Mouse (Mus musculus): Measurements from ENCODE around the gene Adgrg2. TPM values are rescaled to one million over a fixed set of nuclear protein-coding genes. Genes with fewer than 3 reads are reported as not detected.

Gene Adgrg2
- total RNA-seq (2017), result 0.12 TPM in 1 of 2 replicates, not detected in the other

DNA sequence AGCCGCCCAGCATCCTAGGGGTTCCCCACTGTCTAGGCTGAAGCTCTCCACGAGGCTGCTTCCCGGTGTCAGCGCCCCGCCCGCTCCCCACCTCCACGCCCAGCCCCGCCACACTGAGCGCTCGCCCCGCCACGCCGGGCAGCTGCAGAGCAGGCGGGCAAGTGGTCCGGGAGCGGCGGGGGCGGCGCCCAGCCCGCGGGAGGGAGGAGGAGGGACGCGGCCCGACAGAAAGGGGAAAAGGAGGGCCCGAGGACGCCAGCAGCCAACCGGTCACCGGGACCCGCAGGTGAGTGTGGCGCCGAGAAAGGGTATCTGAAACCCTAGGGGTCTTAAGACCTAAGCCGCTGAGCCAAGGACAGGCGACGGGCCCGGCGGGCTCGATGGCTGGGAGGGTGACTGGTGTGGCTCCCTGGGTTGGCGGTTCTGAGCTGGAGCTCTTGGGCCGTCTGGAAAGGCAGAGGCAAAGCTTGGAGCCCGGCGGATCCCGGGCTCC is at the start of gene Adgrg2:
Adgrg2 (plus strand) TSS at position 227 of the 493 bp plus-strand sequence.
- no peak for ATAC-seq (ENCODE audit: extremely low read depth, insufficient number of reproducible peaks, low FRiP score, poor library complexity, severe bottlenecking)

DNA sequence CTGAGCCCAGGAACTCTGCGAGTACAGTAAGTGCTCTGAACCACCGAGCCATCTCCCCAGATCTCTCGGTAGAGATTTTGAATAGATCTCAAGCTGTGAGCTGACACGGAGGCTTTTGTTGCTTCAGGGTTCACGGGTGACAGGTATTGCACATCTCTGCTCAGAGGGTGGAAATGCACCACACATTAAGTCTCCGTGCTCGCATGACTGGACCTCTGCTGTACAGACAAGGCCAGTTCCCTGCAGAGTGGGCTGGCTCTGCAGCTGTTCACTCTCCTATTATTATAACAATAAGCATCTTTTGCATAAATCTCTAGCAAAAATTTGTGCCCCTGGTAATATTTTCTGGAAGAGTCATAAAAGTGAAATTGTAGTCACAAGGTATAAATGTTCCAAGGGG is 39.5 kb upstream of the Adgrg2 start:
- ATAC-seq (ENCODE audit: extremely low read depth, insufficient number of reproducible peaks, low FRiP score, poor library complexity, severe bottlenecking), result no peak

DNA sequence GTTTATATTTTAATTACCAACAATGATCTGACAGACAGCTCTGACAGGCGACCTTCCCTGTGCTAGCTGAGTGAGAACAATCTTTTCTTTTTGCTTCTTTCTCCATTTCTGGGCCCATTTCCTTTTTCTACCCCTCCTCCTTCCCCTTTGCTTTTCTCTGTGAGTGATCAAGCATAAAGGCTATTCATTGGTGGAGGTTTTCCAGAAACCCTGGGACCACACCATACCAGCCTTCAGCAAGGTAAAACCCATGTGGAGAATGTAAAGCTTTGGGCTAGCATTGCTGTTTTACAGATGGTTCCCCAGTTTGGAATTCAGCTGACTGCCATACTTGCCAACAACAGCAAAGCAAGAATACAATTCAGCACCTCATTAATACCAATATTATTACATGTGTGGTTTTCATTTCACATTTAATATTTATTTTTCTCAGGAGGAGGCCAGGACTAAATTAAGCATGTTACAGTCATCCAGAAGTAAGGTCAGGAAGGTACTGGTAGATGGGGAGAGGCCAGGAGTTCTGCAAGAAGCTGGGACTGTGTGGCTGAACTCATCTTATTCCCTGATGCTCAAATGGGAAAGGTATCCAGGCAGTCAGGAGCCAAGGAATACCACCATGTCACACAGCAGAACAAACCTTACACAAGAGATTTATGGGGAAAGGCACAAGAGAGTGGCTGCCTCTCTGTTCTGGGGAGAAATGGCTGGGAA is 38.4 kb upstream of the Adgrg2 start:
- ATAC-seq (ENCODE audit: extremely low read depth, insufficient number of reproducible peaks, low FRiP score, poor library complexity, severe bottlenecking), result no peak

DNA sequence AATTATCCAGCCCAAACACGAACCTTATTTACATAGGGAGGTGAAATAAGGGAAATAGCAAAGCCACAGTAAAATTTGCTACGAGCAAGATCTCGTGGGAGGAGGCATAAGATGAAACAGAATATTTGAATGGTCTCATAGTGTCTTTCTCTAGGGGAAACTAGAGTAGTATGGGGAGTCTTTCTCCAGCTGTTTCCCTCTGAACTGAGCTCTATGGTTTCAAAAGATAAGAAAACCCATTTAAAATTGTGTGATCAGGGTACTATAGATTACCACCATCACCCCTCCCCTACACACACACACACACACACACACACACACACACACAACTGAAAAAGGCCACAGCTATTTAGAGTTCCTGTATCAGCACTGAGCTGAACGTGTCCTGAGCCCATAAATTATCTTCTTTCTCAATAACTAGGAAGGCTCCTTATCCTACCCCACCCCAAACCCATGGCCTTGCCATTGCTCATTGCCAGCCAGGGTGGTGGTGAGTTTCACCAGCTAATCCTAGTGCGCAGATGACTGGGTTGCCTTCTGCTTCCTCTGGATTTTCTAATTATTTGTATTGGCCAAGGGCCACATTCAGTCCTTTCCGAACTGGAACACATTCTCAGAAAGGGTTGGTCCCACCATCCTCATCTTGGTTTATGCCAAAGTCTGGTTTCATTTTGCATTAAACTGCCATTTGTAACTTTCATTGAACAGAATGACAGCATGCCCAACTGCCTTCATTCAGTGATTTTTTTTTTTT is 5.6 kb upstream of the Adgrg2 start:
- ATAC-seq (ENCODE audit: extremely low read depth, insufficient number of reproducible peaks, low FRiP score, poor library complexity, severe bottlenecking), result no peak

DNA sequence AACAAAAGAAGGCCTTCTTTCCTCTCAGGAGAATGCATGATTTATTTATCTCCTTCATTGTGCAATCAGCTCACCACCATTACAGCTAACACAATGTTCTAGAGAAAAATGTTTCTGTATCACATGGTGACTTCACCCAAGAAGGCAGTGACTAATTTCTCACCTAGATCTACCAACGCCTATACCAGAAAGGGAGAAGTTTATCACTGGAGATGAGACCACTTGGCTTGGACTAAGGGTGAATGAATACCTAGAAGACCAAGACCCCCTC is 5.1 kb upstream of the Adgrg2 start:
- ATAC-seq (ENCODE audit: extremely low read depth, insufficient number of reproducible peaks, low FRiP score, poor library complexity, severe bottlenecking), result no peak

DNA sequence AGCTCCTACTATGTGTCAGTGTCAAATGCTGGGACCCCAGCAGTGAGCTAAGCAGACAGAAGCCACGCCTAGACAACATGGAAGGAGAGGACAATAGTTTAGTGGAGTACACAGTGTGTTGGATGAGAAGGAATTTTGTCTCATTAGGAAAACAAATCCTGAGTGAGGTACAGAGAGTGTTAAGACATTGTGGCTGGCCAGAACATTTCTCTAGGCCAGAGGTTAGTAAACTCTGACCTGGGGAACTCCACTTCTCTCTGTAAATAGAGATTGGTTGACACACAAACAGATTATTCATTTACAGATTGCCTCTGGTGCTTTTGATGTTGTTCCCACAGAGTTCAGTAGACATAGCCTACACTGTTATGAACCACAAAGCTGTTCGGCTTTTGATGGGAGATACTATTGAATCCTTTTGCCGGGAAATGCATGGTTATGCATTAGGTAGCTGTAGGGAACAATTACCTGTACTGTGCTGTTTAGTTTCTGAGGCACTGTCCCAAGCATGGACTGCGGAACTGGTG is 22.5 kb downstream of the Adgrg2 start:
- ATAC-seq (ENCODE audit: extremely low read depth, insufficient number of reproducible peaks, low FRiP score, poor library complexity, severe bottlenecking), result no peak

DNA sequence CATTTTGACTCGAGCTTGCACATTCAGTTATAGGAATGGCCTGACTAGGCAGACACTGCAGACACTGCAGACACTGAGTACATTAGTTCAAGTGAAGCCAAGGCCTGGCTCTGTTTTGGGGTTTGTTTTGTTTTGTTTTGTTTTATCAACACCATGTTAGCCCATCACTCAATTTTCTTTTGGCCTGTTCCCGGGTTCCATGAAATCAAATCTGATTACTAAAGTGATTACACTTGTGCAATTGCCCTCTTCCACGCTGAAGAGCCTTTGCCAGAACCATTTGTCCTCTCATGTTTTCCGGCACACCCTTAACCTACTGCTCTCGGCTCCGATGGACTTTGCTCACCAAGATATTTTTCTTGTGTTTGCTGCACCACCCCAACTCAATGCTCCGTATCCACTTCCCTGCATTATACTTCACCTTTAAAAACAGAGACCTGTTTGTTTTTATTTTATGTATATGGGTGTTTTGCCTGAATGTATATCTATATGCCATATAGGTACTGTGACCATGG is 23.4 kb downstream of the Adgrg2 start:
- ATAC-seq (ENCODE audit: extremely low read depth, insufficient number of reproducible peaks, low FRiP score, poor library complexity, severe bottlenecking), result no peak

DNA sequence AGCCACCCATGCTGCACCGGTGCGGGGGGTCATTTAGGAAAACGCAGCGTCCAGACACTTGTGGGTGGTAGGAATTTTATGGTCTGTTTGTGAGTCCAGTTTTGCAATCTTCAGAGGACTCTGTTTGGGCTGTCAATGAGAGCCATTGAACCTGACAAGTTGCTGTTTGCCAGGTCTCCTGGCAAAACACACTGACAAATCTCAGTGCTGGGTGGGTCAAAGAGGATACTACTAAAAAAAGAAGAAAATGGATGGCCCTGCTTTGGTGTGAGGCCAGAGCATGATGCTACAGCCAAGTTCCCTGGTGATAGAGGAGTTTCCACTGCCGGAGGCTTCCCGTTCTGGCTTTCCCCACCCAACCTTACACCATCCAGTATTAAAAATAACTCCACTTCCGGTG is 27.9 kb downstream of the Adgrg2 start:
- no peak for ATAC-seq (ENCODE audit: extremely low read depth, insufficient number of reproducible peaks, low FRiP score, poor library complexity, severe bottlenecking)

DNA sequence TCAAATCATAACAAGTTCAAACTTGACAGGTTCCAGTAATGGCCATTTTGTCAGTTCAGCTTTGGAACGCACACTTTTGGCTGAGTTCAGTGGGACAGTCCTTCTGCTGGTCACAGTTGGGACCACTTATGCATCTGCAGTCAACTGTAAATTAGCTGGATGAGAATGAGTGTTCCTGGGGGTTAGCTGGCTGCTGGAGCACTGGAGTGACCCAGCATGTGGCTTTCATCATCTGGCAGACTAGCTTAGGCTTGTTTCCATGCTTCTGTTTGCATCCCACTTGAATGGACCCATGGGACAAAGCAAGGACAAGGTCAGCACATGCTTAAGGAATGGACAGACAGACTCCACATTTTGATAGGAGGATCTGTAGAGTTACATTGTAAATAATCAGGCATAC is 33.2 kb downstream of the Adgrg2 start:
- ATAC-seq (ENCODE audit: extremely low read depth, insufficient number of reproducible peaks, low FRiP score, poor library complexity, severe bottlenecking), result no peak

DNA sequence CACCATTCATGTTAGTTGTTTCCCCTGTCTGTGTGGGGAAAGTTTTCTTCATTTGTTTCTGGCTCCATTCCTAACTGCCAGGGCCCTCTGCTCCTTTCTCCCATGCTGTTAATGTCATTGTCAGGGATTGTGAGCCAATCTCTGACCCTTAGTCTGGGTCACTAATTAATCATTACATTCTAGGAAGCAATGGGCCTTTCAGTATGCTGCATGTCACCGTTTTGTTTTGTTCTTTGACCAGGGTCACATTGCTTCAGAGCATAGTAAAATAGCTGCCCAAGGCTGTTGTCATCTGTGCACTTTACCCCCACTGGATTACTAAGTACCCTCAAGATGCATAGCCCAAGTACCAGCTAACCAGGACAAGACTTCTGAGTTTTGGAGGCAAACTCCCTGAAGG is 36.0 kb downstream of the Adgrg2 start:
- ATAC-seq (ENCODE audit: extremely low read depth, insufficient number of reproducible peaks, low FRiP score, poor library complexity, severe bottlenecking), result no peak

DNA sequence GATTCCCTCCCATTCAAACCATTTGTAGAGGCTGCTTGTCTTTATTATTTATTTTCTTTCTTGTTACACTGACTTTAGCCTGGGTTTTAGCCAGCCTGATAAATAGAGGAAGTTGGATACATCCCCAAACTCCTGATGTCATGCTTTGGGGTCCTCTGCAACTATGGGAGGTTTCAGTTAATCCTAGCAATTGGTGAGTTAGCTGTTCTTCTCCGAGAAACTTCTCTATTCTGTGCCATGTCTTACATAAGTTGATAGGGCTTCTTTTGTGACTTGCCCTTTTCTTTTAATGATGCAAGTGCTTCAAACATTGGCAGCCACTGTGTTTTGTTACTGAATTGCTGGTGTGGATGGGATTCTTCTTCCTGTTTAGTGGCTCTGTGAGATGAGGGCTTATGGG is 36.4 kb downstream of the Adgrg2 start:
- ATAC-seq (ENCODE audit: extremely low read depth, insufficient number of reproducible peaks, low FRiP score, poor library complexity, severe bottlenecking), result no peak

DNA sequence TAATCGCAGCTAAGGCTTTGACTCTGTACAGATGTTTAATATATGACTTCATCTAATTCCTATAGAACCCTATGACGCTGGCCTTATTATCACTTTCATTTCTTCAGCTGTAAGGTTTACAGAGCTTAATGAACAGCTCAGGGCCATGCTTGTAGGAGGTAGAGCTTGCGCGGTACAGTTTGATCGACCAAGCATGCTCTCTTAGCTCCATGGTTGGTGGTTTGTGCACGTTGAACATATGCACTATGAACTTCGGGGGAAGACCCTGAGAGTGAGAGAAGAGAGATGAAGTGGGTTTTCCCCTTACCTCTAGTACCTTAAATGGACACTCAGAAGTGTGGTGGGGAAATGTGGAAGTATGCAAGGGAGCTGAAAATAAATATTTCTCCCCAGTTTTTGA is 41.7 kb downstream of the Adgrg2 start:
- ATAC-seq (ENCODE audit: extremely low read depth, insufficient number of reproducible peaks, low FRiP score, poor library complexity, severe bottlenecking), result no peak

DNA sequence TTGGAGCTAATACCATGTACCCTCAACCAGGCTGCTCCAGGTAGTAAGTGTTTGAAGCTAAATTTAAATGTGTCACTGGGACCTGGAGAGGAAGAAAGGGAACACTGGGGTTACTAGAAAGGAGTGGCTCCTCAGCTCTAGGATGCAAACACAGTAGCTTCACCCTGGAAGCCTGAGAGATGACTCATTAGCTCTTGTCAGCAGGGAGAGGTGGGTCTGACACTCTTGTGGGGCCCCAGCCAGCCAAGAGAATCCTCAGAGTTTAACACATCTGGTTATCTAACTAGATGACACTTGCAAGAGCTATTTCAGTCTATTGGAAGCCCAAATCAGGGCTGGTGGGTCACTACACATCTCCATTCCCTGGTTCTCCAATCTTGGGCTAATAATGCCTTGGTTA is 50.8 kb downstream of the Adgrg2 start:
- no peak for ATAC-seq (ENCODE audit: extremely low read depth, insufficient number of reproducible peaks, low FRiP score, poor library complexity, severe bottlenecking)

DNA sequence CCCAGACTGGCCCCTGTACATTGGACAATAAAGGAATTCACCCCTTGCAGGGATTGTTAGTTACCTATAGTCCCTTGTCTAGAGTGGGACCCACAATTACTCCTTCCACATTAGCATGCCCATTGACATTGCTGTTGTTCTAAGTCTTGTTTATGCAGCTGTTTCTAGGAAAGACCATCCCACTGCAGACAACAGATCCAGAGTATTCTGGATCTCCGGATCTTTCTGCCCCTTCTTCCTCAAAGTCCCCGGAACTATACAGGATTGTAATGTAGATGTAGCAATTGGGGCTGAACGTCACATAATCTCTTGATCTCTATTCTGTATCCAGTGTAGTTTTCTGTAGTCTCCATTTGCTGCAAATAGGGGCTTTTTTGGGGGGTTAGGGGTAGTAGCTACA is 57.9 kb downstream of the Adgrg2 start:
- no peak for ATAC-seq (ENCODE audit: extremely low read depth, insufficient number of reproducible peaks, low FRiP score, poor library complexity, severe bottlenecking)

DNA sequence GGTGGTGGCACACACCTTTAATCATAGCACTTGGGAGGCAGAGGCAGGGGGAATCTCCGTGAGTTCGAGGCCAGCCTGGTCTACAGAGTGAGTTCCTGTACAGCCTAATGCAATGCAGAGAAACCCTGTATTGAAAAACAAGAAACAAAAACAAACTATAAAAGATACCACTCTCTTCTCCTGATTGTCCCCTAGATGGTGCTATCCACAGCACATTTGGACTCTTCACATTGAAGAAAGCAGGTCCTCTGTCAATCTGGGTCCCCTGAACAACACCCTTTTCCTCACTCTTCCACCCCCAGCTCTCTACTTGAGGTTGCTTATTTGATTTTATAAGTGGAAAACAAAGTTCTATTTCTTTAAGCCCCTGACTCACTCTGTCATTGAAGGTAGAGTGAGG is 58.9 kb downstream of the Adgrg2 start:
- no peak for ATAC-seq (ENCODE audit: extremely low read depth, insufficient number of reproducible peaks, low FRiP score, poor library complexity, severe bottlenecking)

DNA sequence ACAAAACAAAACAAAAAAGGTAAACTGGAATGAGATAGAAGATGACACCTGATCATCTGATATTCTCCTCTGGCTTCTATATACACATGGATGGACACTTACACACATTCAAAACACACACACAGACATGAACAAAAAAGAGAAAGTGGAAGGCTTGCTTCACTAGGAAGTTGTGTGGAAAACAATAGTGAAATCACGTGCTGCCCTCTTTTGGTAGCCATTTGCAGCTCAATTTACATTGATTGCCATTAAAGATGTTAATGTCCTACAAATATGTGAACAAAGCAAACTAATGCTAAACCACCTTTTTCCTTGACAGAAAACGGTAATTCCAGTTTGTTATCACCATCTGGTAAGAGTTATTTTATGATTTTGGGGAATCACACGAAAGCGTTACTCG is 65.2 kb downstream of the Adgrg2 start:
- no peak for ATAC-seq (ENCODE audit: extremely low read depth, insufficient number of reproducible peaks, low FRiP score, poor library complexity, severe bottlenecking)

DNA sequence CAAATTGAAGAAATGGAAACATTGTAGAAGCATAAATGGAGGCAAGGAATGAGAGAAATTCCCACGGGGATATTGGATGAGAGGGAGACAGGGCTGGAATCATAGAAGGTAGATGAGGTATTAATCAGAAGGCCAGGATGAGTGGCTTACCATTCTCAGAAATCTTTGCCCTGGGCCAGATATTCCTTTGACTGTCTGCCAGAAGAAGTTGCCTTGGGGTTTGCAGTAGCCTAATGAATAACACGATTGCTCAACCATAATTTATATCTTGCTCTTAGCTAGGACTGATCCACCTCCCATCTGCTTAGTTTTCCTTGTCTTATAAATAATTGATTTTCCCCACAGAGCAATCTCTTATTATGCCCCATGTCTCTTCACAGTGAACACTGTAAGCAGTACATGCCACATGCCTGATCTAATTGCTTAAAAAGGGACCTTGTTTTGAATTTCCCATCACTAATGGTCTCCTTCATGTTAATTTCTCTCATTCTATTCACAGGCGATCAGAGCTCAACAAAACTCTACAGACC is 80.8 kb downstream of the Adgrg2 start:
- no peak for ATAC-seq (ENCODE audit: extremely low read depth, insufficient number of reproducible peaks, low FRiP score, poor library complexity, severe bottlenecking)

DNA sequence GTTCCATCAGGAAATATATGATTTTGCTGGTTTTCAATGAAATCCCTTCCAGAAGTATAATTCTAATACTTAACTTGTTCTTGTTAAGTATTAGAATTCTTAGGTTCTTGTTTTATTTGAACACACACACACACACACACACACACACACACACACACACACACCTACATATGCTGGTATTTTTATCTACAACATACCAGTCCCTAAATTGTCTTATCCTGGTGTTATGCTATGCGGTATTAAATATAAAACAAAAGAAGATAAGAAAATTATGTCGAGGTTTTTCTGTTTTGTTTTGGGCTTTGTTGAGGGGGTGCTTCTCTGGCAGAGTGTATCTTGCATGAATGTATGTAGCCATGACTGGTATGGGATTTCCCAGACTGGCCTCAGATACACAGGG is 99.3 kb downstream of the Adgrg2 start:
- no peak for ATAC-seq (ENCODE audit: extremely low read depth, insufficient number of reproducible peaks, low FRiP score, poor library complexity, severe bottlenecking)

DNA sequence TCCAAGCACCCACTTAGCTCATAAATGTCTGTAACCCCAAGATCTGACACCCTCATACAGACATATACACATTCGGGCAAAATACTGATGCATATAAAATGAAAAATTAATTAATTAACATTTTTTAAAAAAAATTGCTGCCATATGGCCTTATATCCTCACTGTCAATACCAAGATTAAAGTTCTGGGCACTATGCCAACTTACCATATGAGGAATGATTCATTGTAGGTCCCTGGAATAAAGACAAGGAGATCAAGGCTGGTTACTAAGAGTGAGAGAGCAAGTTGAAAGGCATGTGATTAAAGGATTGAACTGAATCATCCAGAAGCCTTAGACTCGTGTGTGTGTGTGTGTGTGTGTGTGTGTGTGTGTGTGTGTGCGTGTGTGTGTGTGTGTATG is 103.8 kb downstream of the Adgrg2 start:
- ATAC-seq (ENCODE audit: extremely low read depth, insufficient number of reproducible peaks, low FRiP score, poor library complexity, severe bottlenecking), result no peak

DNA sequence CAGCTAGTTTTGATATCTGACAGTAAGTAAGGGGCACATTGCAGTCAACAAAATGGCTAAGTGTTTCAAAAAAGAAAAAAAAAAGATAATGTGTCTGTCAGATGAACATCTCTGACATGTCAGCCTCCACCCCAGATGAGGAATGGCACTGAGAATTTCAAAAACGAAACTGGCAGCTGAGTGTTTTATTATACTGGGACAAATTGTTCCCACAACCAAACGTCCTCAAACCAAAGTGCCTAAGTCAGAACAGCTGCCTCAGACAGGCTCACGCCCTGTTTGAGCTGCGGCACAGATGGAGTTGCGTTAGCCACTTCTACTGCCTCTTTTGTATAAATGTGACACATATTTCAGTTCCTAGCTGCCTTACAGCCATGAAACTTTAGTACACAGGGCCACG is 104.4 kb downstream of the Adgrg2 start:
- ATAC-seq (ENCODE audit: extremely low read depth, insufficient number of reproducible peaks, low FRiP score, poor library complexity, severe bottlenecking), result no peak

All from neutrophil, adult 5-6 weeks (primary cell).